Mouse (Mus musculus) kidney, postnatal 10 days (tissue): ENCODE data around the gene Ofcc1.

Experiments used
- DNase-seq: peaks from one replicate; pipeline ENCODE4 v3.0.0; 2021; ENCODE audit warnings: mixed read lengths

Gene Ofcc1

GRCm38 (mm10) chr13:40236356-40236755, 124.9 kb downstream of the Ofcc1 start:
- no peak for DNase-seq

- DNase-seq = no peak
Observed at GRCm38 (mm10) chr13:40208314-40208713, 152.9 kb downstream of the Ofcc1 start.

DNA sequence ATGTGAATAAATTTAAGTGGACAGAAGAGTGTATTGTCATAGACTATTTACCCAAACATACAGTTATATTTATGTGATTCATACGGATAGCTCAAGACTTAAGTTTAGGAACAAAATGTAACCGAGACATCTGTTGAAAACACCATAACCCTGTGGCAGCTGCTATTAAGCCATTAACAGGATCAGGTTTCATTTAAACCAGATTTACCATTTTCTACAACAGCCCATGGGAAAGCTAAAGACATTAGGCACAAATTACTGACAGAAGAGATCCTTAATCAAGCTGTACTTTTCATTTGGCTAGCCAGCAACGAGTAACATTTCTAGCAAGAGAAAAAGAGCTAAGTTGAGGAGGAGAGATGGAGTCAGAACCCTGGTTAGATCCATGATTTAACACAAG, 179.5 kb downstream of the Ofcc1 start:
- no peak for DNase-seq

- peak; percentile 16 for DNase-seq
Observed at GRCm38 (mm10) chr13:40171775-40172174, 189.5 kb downstream of the Ofcc1 start.

- peak; percentile 24 for DNase-seq
Observed at GRCm38 (mm10) chr13:40167871-40168270, 193.4 kb downstream of the Ofcc1 start.

- DNase-seq = no peak
Observed at GRCm38 (mm10) chr13:40155466-40155865, 205.8 kb downstream of the Ofcc1 start.

DNA sequence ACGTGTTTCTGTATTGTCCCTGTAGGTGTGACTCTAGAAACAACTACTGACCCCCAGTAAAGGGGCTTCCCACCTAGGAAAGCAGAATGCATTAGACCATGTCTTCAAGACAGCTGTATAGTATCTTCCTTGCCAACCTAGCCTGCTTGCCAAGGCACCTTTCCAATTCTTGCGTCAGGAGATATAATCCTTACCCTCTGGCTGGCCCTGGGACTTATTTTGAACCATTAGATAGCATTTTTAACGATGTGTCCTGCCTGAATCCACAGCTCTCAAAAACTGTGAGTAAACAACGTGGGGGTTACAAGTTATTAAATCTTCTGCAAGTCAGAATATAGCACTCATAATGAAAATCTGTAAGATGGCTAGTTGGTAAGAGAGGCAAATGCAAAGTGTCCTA, 221.3 kb downstream of the Ofcc1 start:
- DNase-seq = no peak

GRCm38 (mm10) chr13:40136096-40136495, 225.2 kb downstream of the Ofcc1 start:
- DNase-seq = no peak

GRCm38 (mm10) chr13:40135670-40136069, 225.6 kb downstream of the Ofcc1 start:
- no peak for DNase-seq

DNA sequence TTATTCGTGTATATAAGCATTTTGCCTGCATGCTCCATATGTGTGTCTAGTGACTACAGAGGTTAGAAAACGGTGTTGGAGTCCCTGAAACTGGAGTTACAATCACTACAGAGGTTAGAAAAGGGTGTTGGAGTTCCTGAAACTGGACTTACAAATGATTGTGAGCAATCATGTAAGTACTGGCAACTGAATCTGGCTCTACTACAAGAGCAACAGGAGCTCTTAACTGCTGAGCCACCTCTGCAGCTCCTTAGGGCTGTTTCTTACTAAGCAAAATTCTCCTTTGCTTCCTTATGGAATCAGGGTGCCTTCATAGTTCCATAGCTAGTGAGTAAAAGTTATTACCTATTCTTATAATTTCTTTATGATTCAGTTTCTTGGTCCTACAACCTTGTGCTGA, 237.4 kb downstream of the Ofcc1 start:
- no peak for DNase-seq

DNA sequence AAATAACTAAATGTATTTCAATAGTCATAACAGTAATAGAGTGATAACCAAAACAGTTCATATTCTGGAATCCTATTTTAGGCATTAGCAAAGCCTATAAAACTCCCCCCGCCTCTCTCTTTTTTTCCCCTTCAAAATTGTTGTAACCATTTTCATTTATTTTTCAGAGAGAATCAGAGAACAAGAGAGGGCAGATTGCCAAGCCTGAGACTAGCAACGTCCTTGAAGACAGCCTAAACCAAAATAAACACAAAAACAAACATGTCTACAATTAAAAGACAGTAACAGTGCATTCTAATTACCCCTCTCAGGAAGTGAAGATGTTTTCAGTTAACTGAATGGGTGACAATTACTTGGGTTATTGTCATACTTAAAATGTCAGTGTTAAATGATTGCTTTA, 248.9 kb downstream of the Ofcc1 start:
- DNase-seq = peak; percentile 49

GRCm38 (mm10) chr13:40076236-40076635, 285.0 kb downstream of the Ofcc1 start:
- no peak for DNase-seq

- no peak for DNase-seq
Observed at GRCm38 (mm10) chr13:40074850-40075416, 286.3 kb downstream of the Ofcc1 start.

- no peak for DNase-seq
Observed at GRCm38 (mm10) chr13:40070004-40070403, 291.2 kb downstream of the Ofcc1 start.

DNA sequence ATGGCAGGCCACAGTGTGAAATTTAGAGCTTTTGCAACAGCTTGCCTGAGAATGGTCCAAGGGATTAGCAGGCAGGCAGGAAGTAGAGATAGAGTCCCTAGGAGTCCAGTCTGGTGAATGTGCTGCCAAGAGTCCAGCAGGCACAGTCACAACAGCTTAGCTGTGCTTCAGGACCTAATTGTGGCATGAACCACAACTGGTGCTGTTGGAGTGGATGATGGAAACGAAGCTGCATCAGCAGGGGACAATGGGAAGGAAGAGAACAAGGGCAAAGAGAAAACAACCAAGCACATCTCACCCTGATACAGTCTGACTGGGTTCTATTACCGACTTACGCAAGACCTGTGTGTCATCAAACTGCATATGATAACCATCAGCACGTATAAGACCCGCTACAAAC, 300.0 kb downstream of the Ofcc1 start:
- no peak for DNase-seq

GRCm38 (mm10) chr13:40037881-40038280, 323.4 kb downstream of the Ofcc1 start:
- no peak for DNase-seq

GRCm38 (mm10) chr13:40036981-40037765, 324.1 kb downstream of the Ofcc1 start:
- DNase-seq = no peak

GRCm38 (mm10) chr13:40029426-40029825, 331.8 kb downstream of the Ofcc1 start:
- no peak for DNase-seq

GRCm38 (mm10) chr13:40028827-40029226, 332.4 kb downstream of the Ofcc1 start:
- no peak for DNase-seq

GRCm38 (mm10) chr13:40025816-40026215, 335.4 kb downstream of the Ofcc1 start:
- DNase-seq = no peak

GRCm38 (mm10) chr13:40023201-40023777, 338.0 kb downstream of the Ofcc1 start:
- DNase-seq = no peak

DNA sequence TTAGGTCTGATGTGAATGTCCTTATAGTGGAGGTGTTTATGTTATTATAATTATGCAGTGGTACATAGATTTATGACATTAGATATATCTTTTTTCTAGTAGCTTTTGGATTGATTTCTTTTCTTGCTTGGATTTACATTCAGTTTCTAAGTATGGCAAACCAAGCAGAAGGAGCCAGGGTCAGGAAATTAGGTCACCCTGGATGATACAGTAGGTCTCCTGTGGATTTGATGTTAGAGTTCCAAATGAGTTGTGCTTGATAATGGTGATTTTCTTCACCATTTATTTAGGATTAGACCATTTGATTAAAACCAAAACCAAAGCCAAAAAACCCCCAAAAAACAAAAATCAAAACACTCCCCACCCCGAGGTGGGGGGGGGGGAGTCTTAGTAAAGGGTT, 338.6 kb downstream of the Ofcc1 start:
- no peak for DNase-seq

GRCm38 (mm10) chr13:40000236-40000635, 361.0 kb downstream of the Ofcc1 start:
- DNase-seq = no peak

DNA sequence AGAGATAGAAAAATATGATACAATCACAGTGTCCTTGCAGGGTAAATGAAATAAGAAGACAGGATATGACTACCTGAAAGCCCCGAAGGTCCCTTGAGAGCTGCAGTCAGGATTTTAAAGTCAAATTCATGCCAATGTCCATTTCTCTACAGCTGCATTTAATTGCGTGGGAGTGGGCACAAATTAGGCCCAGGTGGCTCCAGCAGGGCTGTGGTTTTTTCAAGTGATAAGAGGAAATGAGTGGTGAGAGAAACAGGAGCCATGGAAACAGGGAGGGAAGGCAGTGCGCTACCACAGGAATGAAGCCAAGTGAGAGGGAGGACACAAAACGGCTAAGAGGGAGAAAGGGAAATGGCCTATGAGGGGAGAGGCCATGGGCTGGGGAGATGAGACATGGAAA, 363.3 kb downstream of the Ofcc1 start:
- no peak for DNase-seq
